Mouse (Mus musculus) R1 (cell line): ENCODE data around the gene Gm11555.
"Not testable (repeated sequence)": the region's sequence is repeated elsewhere in the genome, so short reads cannot be mapped to it uniquely, and the experiment has no call there.

ENCODE experiments used
- DNase-seq: peaks from one replicate; pipeline ENCODE4 v3.0.0-alpha.2; 2018; ENCODE audit warnings: low read depth, low spot score

Gm11555 gene

DNA sequence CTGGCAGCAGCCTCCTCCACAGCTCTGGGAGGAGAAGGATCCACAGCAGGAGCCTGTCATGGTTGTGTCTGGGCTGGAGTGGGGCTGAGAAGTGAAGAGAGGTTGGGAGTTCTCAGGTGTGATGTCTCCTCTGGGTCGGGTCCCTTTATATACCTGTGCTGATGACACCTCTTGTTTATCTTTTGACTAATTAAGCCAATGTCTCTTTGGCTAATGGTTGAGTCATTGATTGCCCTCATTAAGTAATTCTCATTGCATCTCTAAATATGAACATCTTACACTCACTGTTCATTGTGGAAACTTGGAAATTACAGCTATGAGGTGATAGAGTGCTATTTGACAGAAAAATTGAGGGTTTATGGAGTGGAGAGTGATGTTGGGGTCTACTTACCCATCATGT lies 46.8 kb downstream of the Gm11555 start, which contains the start of gene Gm11938:
Gm11938 (minus strand) TSS at position 101 of the 400 bp plus-strand sequence.
- DNase-seq = not testable (repeated sequence)
